Mouse (Mus musculus) thymus, adult 2 months (tissue): ENCODE results near the gene Lbx1.

ENCODE experiments used
- CTCF ChIP-seq: fragments of 200-500 bp; IDR thresholded peaks from 2 replicates; pipeline ENCODE4 v1.5.1; 2012; ENCODE audit warnings: mild to moderate bottlenecking, control low read depth, low read length, moderate library complexity, borderline replicate concordance; ENCODE audit not compliant: control insufficient read depth, poor library complexity, insufficient read depth; ENCODE audit errors: extremely low read depth
- POLR2A ChIP-seq: fragments of 200-500 bp; IDR thresholded peaks from 2 replicates; pipeline ENCODE4 v1.6.1; 2012; ENCODE audit warnings: mild to moderate bottlenecking, low read length, control low read depth, moderate library complexity; ENCODE audit not compliant: control insufficient read depth, poor library complexity, insufficient read depth; ENCODE audit errors: extremely low read depth

- no peak for TF ChIP-seq CTCF
- no peak for TF ChIP-seq POLR2A
Observed at GRCm38 (mm10) chr19:45228097-45228496, 7.5 kb downstream of the Lbx1 start.
